Mouse (Mus musculus): ENCODE results near the gene Trpc7. TPM values are rescaled to one million over a fixed set of nuclear protein-coding genes. Genes with fewer than 3 reads are reported as not detected.

The Trpc7 gene
- polyA plus RNA-seq, 1 experiment: 0.01 TPM

DNA sequence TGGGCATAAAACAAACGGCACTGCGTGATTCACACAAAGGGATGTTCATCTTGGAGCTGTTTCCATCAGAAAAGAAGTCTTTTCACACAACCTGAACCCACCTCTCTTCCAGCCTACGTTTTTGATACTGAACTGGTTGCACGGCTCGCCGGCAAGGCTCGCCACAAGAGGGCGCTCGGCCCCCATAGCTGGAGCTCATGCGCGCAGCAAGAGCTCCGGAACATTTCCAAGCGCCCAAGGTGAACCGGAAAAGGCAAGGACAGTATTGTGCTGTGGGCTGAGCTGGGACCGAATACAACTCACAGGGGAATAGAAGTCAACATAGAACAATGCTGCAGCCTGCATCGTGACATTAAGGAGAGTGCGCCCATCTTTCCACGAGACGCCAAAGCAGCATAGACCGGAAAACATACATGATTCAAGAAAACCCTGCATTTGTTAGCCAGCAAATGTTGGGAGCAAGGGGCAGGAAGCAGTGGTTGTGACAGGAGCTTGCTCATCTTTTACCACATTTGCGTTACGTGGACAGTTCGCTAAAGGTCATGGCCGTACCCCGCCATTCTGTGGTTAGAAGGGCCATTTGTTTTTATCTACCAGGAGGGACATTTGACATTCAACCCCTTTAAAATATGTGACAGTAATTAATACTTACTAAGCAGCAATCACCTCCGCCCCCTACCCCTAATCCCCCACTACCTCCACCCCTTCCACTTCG lies 88.9 kb downstream of the Trpc7 start:
- Histone ChIP-seq H3K27me3 (ENCODE audit: control insufficient read depth, insufficient read depth, insufficient read length) (peaks cover 29% of the 10 kb centered on the region), H3K36me3 (ENCODE audit: control insufficient read depth, insufficient read depth) (no peaks in the 10 kb centered on the region), H3K4me3 (no peak overlapping the region), H3ac (ENCODE audit: control insufficient read depth, insufficient read length) (no peak overlapping the region), H3K79me2 (ENCODE audit: control insufficient read depth, insufficient read depth) (no peaks in the 10 kb centered on the region), H3K4me2 (ENCODE audit: low read depth) (no peak overlapping the region)
- no peak for TF ChIP-seq SRF (IDR thresholded peaks at IDR 0.05; ENCODE audit: control insufficient read depth, insufficient read length, low read depth)
- no peak for TF ChIP-seq REST (IDR thresholded peaks at IDR 0.05; ENCODE audit: insufficient read depth, insufficient read length)
- no peak for TF ChIP-seq MAX (IDR thresholded peaks at IDR 0.05; ENCODE audit: low read depth)
- no peak for TF ChIP-seq E2F4 (IDR thresholded peaks at IDR 0.05; ENCODE audit: insufficient read depth)
- TF ChIP-seq TCF3 (IDR thresholded peaks at IDR 0.05; ENCODE audit: insufficient read length, low read depth): no peak
- no peak for TF ChIP-seq MYOG (IDR thresholded peaks at IDR 0.05; ENCODE audit: control insufficient read depth in 1 of 3, insufficient read depth in 1 of 3, insufficient read length in 2 of 3, low read depth in 2 of 3)
- TF ChIP-seq POLR2A (IDR thresholded peaks at IDR 0.05; ENCODE audit: insufficient read length, low read depth): no peak
- TF ChIP-seq POLR2AphosphoS2 (IDR thresholded peaks at IDR 0.05; ENCODE audit: insufficient read length, low read depth): no peak

DNA sequence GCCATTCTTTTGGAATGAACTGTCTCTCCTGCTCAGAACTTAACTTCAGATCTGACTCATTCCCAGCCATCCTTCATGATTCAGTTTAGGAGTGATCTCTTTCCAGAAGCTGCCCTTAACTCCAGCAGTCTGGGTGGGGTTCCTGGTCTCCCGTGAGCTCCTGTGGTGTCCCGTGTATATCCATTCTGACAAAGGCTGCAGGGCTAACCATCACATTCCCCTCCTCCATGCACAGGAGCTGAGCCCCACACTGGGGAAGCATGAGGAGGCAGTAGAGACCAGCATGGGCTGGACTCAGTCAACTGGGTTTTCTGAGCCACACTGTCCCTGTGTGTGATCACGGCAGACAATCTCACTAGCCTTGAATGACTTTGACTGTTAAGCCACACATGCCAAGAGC lies 90.7 kb downstream of the Trpc7 start:
- no peak overlapping the region for H3ac ChIP-seq (ENCODE audit: control insufficient read depth, insufficient read length)
- TF ChIP-seq REST (IDR thresholded peaks at IDR 0.05; ENCODE audit: insufficient read depth, insufficient read length) (no peak), USF1 (IDR thresholded peaks at IDR 0.05; ENCODE audit: low read depth) (no peak), MYOG (IDR thresholded peaks at IDR 0.05; ENCODE audit: control insufficient read depth in 1 of 3, insufficient read depth in 1 of 3, insufficient read length in 2 of 3, low read depth in 2 of 3) (no peak)
- no peaks in the 10 kb centered on the region for H3K79me2 ChIP-seq (ENCODE audit: control insufficient read depth, insufficient read depth)
- peaks cover 24% of the 10 kb centered on the region for H3K27me3 ChIP-seq (ENCODE audit: control insufficient read depth, insufficient read depth, insufficient read length)
- H3K4me3 ChIP-seq: no peak overlapping the region
- H3K36me3 ChIP-seq (ENCODE audit: control insufficient read depth, insufficient read depth): no peaks in the 10 kb centered on the region
- H3K4me2 ChIP-seq (ENCODE audit: low read depth): no peak overlapping the region

DNA sequence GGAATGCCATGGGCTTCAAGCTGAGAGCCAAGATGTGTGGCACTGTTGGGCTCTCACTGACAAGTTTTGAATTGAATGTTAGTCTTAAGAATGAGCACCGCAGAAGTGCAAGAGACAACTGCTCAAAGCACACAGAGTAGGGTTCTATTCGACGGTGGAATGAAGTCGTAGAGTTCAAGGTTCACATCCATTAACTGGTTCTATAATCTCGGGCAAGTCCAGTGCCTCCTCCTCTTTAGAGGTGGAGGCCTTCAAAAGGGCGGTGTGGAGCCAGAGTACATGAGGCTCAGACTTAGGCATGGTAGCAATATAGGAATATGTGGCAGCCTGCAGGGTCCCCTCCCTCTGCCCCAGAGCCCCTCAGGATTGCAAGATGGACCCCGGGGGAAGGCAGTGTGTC lies 98.3 kb downstream of the Trpc7 start:
- Histone ChIP-seq H3K79me2 (ENCODE audit: control insufficient read depth, insufficient read depth) (no peaks in the 10 kb centered on the region), H3K36me3 (ENCODE audit: control insufficient read depth, insufficient read depth) (no peaks in the 10 kb centered on the region), H3K27me3 (ENCODE audit: control insufficient read depth, insufficient read depth, insufficient read length) (peaks cover 22% of the 10 kb centered on the region), H3K4me2 (ENCODE audit: low read depth) (no peak overlapping the region), H3K4me3 (no peak overlapping the region), H3ac (ENCODE audit: control insufficient read depth, insufficient read length) (no peak overlapping the region)
- TF ChIP-seq TCF3 (IDR thresholded peaks at IDR 0.05; ENCODE audit: insufficient read length, low read depth) (no peak), USF1 (IDR thresholded peaks at IDR 0.05; ENCODE audit: low read depth) (no peak), POLR2AphosphoS2 (IDR thresholded peaks at IDR 0.05; ENCODE audit: insufficient read length, low read depth) (no peak), MYOG (IDR thresholded peaks at IDR 0.05; ENCODE audit: control insufficient read depth in 1 of 3, insufficient read depth in 1 of 3, insufficient read length in 2 of 3, low read depth in 2 of 3) (no peak), REST (IDR thresholded peaks at IDR 0.05; ENCODE audit: insufficient read depth, insufficient read length) (no peak), SRF (IDR thresholded peaks at IDR 0.05; ENCODE audit: control insufficient read depth, insufficient read length, low read depth) (no peak)

DNA sequence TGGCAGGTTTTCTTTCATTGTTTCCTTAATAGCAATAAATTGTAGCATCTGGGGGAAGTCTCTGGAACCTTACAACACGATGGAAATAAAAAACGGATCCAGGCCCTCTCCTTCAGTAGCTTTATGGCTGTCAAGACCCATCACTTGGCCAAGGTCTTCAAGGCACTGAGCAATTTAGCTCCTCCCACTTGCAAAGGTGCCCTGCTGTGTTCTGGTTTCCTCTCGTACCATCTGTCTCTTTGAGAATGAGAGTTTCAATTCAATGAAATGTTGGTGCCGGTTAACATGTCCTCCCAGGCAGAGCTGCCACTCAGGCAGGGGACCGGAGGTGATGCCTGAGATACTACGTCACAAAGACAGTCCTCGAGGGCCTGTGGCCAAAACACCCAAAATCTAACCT lies 100.3 kb downstream of the Trpc7 start:
- Histone ChIP-seq H3K4me2 (ENCODE audit: low read depth) (no peak overlapping the region), H3K79me2 (ENCODE audit: control insufficient read depth, insufficient read depth) (no peaks in the 10 kb centered on the region), H3K27me3 (ENCODE audit: control insufficient read depth, insufficient read depth, insufficient read length) (peaks cover 22% of the 10 kb centered on the region), H3ac (ENCODE audit: control insufficient read depth, insufficient read length) (no peak overlapping the region), H3K4me3 (no peak overlapping the region), H3K36me3 (ENCODE audit: control insufficient read depth, insufficient read depth) (no peaks in the 10 kb centered on the region)
- no peak for TF ChIP-seq POLR2AphosphoS2 (IDR thresholded peaks at IDR 0.05; ENCODE audit: insufficient read length, low read depth)
- TF ChIP-seq CEBPB (IDR thresholded peaks at IDR 0.05; ENCODE audit: insufficient read depth, poor library complexity, severe bottlenecking): no peak
- TF ChIP-seq USF1 (IDR thresholded peaks at IDR 0.05; ENCODE audit: low read depth): no peak
- no peak for TF ChIP-seq MYOG (IDR thresholded peaks at IDR 0.05; ENCODE audit: control insufficient read depth in 1 of 3, insufficient read depth in 1 of 3, insufficient read length in 2 of 3, low read depth in 2 of 3)
- no peak for TF ChIP-seq E2F4 (IDR thresholded peaks at IDR 0.05; ENCODE audit: insufficient read depth)
- no peak for TF ChIP-seq REST (IDR thresholded peaks at IDR 0.05; ENCODE audit: insufficient read depth, insufficient read length)
- no peak for TF ChIP-seq SRF (IDR thresholded peaks at IDR 0.05; ENCODE audit: control insufficient read depth, insufficient read length, low read depth)
- no peak for TF ChIP-seq TCF12 (IDR thresholded peaks at IDR 0.05; ENCODE audit: insufficient read depth, poor library complexity, severe bottlenecking)
- no peak for TF ChIP-seq TCF3 (IDR thresholded peaks at IDR 0.05; ENCODE audit: insufficient read length, low read depth)
- no peak for TF ChIP-seq POLR2A (IDR thresholded peaks at IDR 0.05; ENCODE audit: insufficient read length, low read depth)
- no peak for TF ChIP-seq MAX (IDR thresholded peaks at IDR 0.05; ENCODE audit: low read depth)
- no peak for TF ChIP-seq MYOD1 (IDR thresholded peaks at IDR 0.05; ENCODE audit: control insufficient read depth in 1 of 3, insufficient read length in 2 of 3, low read depth in 2 of 3)

DNA sequence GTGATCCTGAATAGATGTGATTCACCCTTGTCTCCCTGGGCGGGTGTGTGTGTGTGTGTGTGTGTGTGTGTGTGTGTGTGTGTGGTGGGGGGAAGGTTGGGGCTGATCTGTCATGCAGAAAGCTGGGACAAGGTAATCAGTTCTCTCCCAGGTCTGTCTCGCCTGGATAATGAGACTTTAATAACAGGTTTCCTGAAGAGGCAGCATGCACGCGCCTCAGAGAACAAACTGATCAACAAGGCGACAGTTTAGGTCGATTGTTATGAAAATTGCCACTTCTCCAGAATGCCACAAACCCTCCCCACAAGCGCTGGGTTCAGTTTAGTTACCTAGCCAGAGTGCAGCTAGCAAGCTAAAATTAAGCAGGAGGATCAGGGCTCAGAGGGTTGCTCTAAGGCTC lies 101.4 kb downstream of the Trpc7 start:
- TF ChIP-seq TCF3 (IDR thresholded peaks at IDR 0.05; ENCODE audit: insufficient read length, low read depth) (no peak), MAX (IDR thresholded peaks at IDR 0.05; ENCODE audit: low read depth) (no peak), CEBPB (IDR thresholded peaks at IDR 0.05; ENCODE audit: insufficient read depth, poor library complexity, severe bottlenecking) (no peak), MYOG (IDR thresholded peaks at IDR 0.05; ENCODE audit: control insufficient read depth in 1 of 3, insufficient read depth in 1 of 3, insufficient read length in 2 of 3, low read depth in 2 of 3) (no peak)
- Histone ChIP-seq H3K36me3 (ENCODE audit: control insufficient read depth, insufficient read depth) (no peaks in the 10 kb centered on the region), H3K27me3 (ENCODE audit: control insufficient read depth, insufficient read depth, insufficient read length) (peaks cover 22% of the 10 kb centered on the region), H3K4me2 (ENCODE audit: low read depth) (no peak overlapping the region), H3K4me3 (no peak overlapping the region), H3ac (ENCODE audit: control insufficient read depth, insufficient read length) (no peak overlapping the region), H3K79me2 (ENCODE audit: control insufficient read depth, insufficient read depth) (no peaks in the 10 kb centered on the region)
